ENCODE assay signal across 10 mouse cellular contexts in genomic region chr8:44800827-44801273, GRCm38 (mm10).
DNase-seq lines count a peak whose midpoint lies in the region.
"Had no signal": no experiment of that assay in that cellular context is flagged by ENCODE, and none has a peak within 500 bp of the region (broad histone marks: within the 10 kb centered on the region; RNA-seq: fewer than 3 reads in every experiment).

No protein-coding gene starts in this region.

- peak; percentile 53 to 80 for DNase-seq in adrenal gland, adult (ENCODE audit: inconsistent age in 2 of 2, low spot score in 1 of 2)
- no peak for DNase-seq in adrenal gland, postnatal 4 days (ENCODE audit: low spot score in 2 of 2)
- DNase-seq in embryo, embryonic 11.5 days (ENCODE audit: low read depth, low spot score), result peak; percentile 17
- DNase-seq in kidney, adult 8-10 months, result peak; percentile 82 to 89
- DNase-seq in lung, postnatal 25 days (ENCODE audit: low spot score), result peak; percentile 7
- DNase-seq in T-cell, adult 2 months (ENCODE audit: low spot score), result no peak
- no peak for DNase-seq in layer of hippocampus, adult 11-12 months (ENCODE audit: low spot score)
- no peak for DNase-seq in left cerebral cortex, postnatal 14 days (ENCODE audit: low spot score in 2 of 2)
- DNase-seq: cerebellum, adult 8-10 months; forebrain, postnatal 0 days had no signal

- intact Hi-C loops in left cerebral cortex, postnatal 14 days (cut with DNase I), result no loop called here

Comparison
In these comparisons a context has a peak if more than half of its experiments do, and no peak if none do; other contexts are left out.
1. DNase-seq: peak in adrenal gland, adult (2 of 2), embryo, embryonic 11.5 days (single experiment), kidney, adult 8-10 months (2 of 2) and lung, postnatal 25 days (single experiment); none in adrenal gland, postnatal 4 days (0 of 2), T-cell, adult 2 months (single experiment), layer of hippocampus, adult 11-12 months (single experiment) and left cerebral cortex, postnatal 14 days (0 of 2).